Mouse (Mus musculus) hindbrain, embryonic 12.5 days (tissue): Measurements from ENCODE around the gene Gm17364. TPM values are rescaled to one million over a fixed set of nuclear protein-coding genes. Genes with fewer than 3 reads are reported as not detected.

Experiments used
- ATAC-seq: fragments of 200-750 bp; cut with Nextera tagmentation; 2 replicates; pipeline ENCODE4 v1.8.0; 2017; ENCODE audit warnings: moderate TSS enrichment; ENCODE audit not compliant: low FRiP score
- H3K27ac ChIP-seq: fragments of 300-500 bp; sonication (generic); 2 replicates; pipeline ENCODE4 v1.5.1; 2016; ENCODE audit warnings: mild to moderate bottlenecking
- H3K27me3 ChIP-seq: fragments of 300-500 bp; sonication (generic); 2 replicates; pipeline ENCODE4 v1.6.1; 2016; ENCODE audit warnings: mild to moderate bottlenecking
- H3K36me3 ChIP-seq: fragments of 300-500 bp; sonication (generic); 2 replicates; pipeline ENCODE4 v1.6.1; 2016; ENCODE audit warnings: mild to moderate bottlenecking
- H3K4me1 ChIP-seq: fragments of 300-500 bp; sonication (generic); 2 replicates; pipeline ENCODE4 v1.6.1; 2016
- H3K4me2 ChIP-seq: fragments of 300-500 bp; sonication (generic); replicated peaks from 2 replicates; pipeline ENCODE4 v1.6.1; 2016; ENCODE audit warnings: mild to moderate bottlenecking
- H3K4me3 ChIP-seq: fragments of 300-500 bp; sonication (generic); 2 replicates; pipeline ENCODE4 v1.5.1; 2016; ENCODE audit warnings: mild to moderate bottlenecking
- H3K9ac ChIP-seq: fragments of 300-500 bp; sonication (generic); 2 replicates; pipeline ENCODE4 v1.6.1; 2016; ENCODE audit warnings: mild to moderate bottlenecking, moderate library complexity
- H3K9me3 ChIP-seq: fragments of 300-500 bp; sonication (generic); replicated peaks from 2 replicates; pipeline ENCODE4 v1.6.1; 2016; ENCODE audit warnings: mild to moderate bottlenecking
- WGBS: fragments of 180-500 bp; shearing (Covaris S2); methylation state at CpG from one replicate; pipeline ENCODE4 v1.1.7; 2016; 5-methylcytosine and 5-hydroxymethylcytosine counted together
- polyA plus RNA-seq: library from polyadenylated mRNA; unstranded; fragments of >200 nt; fragmentation: Nextera tagmentation; extraction: Ambion mirVana; gene quantifications from 2 replicates; pipeline ENCODE4 v1.2.1, GENCODE M21; 2016

Gm17364 gene
- polyA plus RNA-seq, 1 experiment from 2014 or later = not detected

DNA sequence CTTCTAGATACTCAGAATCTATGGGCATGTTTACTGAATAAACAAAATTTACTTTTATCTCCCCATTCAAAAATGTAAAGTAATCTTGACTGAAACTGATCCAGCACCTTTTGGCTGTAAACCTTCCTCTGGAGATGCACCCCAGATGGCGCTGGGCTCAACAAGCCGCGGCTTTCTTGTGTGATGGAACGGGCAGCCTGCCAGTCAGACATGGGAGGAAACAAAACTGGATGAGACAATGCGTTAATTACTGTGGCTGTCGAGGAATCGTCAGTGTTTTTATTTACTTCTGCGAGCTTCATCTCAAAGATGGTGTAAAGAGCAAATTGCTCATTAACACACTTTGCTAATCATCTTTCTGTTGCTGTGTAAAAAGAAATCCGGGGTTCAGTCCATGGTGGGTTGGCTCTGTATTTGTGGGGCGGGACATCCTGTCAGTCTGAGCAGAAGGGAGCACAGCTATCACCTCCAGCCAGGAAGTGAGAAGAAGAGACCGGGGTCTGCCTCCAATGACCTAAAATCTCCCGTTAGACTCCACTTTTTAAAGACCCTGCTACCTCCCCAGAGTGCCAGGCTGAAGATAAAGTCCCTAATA, 42.3 kb downstream of the Gm17364 start:
- Histone ChIP-seq H3K27ac (no peak overlapping the region), H3K4me2 (no peak overlapping the region), H3K9ac (no peak overlapping the region), H3K36me3 (no peaks in the 10 kb centered on the region), H3K27me3 (no peaks in the 10 kb centered on the region), H3K4me1 (no peaks in the 10 kb centered on the region), H3K9me3 (no peaks in the 10 kb centered on the region), H3K4me3 (no peak overlapping the region)
- 81% methylated on average over 12 of the region's 12 CpGs for WGBS
- ATAC-seq = no peak

- Histone ChIP-seq H3K9me3 (no peaks in the 10 kb centered on the region), H3K27ac (no peak overlapping the region), H3K36me3 (no peaks in the 10 kb centered on the region), H3K4me3 (no peak overlapping the region), H3K9ac (no peak overlapping the region), H3K4me1 (no peaks in the 10 kb centered on the region), H3K4me2 (no peak overlapping the region), H3K27me3 (no peaks in the 10 kb centered on the region)
- no peak for ATAC-seq
- 90% methylated on average over 5 of the region's 5 CpGs for WGBS
Measured at GRCm38 (mm10) chr13:41230256-41230655, 43.5 kb downstream of the Gm17364 start.

- no peak overlapping the region for H3K4me2 ChIP-seq
- H3K9me3 ChIP-seq = 0 out of 2 replicates have a peak, but pooled peaks cover 8% of the 10 kb centered on the region
- WGBS = 91% methylated on average over 5 of the region's 5 CpGs
Measured at GRCm38 (mm10) chr13:41228060-41228459, 45.7 kb downstream of the Gm17364 start.

DNA sequence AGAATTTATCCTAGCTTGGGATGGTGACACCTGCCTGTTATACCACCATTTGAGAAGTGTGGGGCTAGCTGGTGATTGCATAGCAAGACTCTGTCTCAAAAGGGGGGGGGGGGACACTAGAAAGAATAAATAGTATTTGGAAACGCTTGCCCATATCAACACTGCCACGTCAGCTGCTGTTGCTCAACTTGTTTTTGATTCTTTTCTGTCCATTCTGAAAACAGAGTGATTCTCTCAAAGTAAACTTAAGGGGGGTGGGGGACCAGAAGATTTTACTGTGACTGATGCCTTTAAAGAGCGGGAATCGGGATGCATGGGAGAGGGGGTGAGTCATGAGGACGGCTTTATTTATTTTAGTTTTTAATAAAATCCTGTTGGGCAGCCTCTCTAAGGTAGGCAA, 47.3 kb downstream of the Gm17364 start:
- no peak overlapping the region for H3K27ac ChIP-seq
- peaks cover 21% of the 10 kb centered on the region; the same call in 1 of the 2 replicates for H3K9me3 ChIP-seq
- no peak overlapping the region for H3K4me3 ChIP-seq
- H3K4me1 ChIP-seq = no peaks in the 10 kb centered on the region
- H3K4me2 ChIP-seq = no peak overlapping the region
- H3K36me3 ChIP-seq = no peaks in the 10 kb centered on the region
- ATAC-seq = no peak
- H3K9ac ChIP-seq = no peak overlapping the region
- no peaks in the 10 kb centered on the region for H3K27me3 ChIP-seq
- 87% methylated on average over 5 of the region's 5 CpGs for WGBS

More at GRCm38 (mm10) chr13:41228060-41228459, 45.7 kb downstream of the Gm17364 start:
- Histone ChIP-seq H3K9ac (no peak overlapping the region), H3K4me3 (no peak overlapping the region), H3K27ac (no peak overlapping the region), H3K27me3 (no peaks in the 10 kb centered on the region), H3K36me3 (no peaks in the 10 kb centered on the region), H3K4me1 (no peaks in the 10 kb centered on the region)
- no peak for ATAC-seq

Other genes starting within 250 kb of the Gm17364 start
- gene Mak, start 194.3 kb downstream of the Gm17364 start, polyA plus RNA-seq = 1.2 and 1.9 TPM in 2 replicates
- not detected in 2 replicates for gene Gcm2, start 162.9 kb downstream of the Gm17364 start, polyA plus RNA-seq
- not detected in 2 replicates for gene Sycp2l, start 159.7 kb downstream of the Gm17364 start, polyA plus RNA-seq
- gene Elovl2, start 53.6 kb downstream of the Gm17364 start, polyA plus RNA-seq = 38.0 and 41.4 TPM in 2 replicates
- gene Smim13, start 24.1 kb downstream of the Gm17364 start, polyA plus RNA-seq = 20.0 and 21.5 TPM in 2 replicates
- gene Nedd9, start 213.4 kb upstream of the Gm17364 start, polyA plus RNA-seq = 17.1 and 17.9 TPM in 2 replicates